In genomic region chr2:25291184-25292053, GRCm38 (mm10) we compare ENCODE assay signal across 9 mouse cellular contexts. TPM values are rescaled to one million over a fixed set of nuclear protein-coding genes. Genes with fewer than 3 reads are reported as not detected.
DNase-seq lines count a peak whose midpoint lies in the region; ATAC-seq and TF ChIP-seq lines count a peak whose summit lies in the region.
"Had no signal": no experiment of that assay in that cellular context is flagged by ENCODE, and none has a peak within 500 bp of the region (broad histone marks: within the 10 kb centered on the region; RNA-seq: fewer than 3 reads in every experiment).

No protein-coding gene starts in this region.

- H3K27ac ChIP-seq in hindbrain, embryonic 14.5 days, result no peak overlapping the region
- H3K27ac ChIP-seq in midbrain, embryonic 11.5 days (ENCODE audit: low read depth, low read length), result no peak overlapping the region
- H3K27ac ChIP-seq in thymus, adult 2 months (ENCODE audit: control insufficient read depth, insufficient read depth, low read length), result no peak overlapping the region

- peak overlapping the region; percentile 26 for H3K4me3 ChIP-seq in hindbrain, embryonic 14.5 days (replicated peaks; ENCODE audit: low read length)
- H3K4me3 ChIP-seq in midbrain, embryonic 11.5 days (ENCODE audit: low read depth, low read length), result peak overlapping the region; percentile 16; the same call in 1 of the 2 replicates
- H3K4me3 ChIP-seq in thymus, adult 2 months (ENCODE audit: control insufficient read depth, insufficient read depth, low read length), result no peak overlapping the region

- peaks cover 23% of the 10 kb centered on the region for H3K36me3 ChIP-seq in hindbrain, embryonic 14.5 days (replicated peaks; ENCODE audit: control insufficient read depth, insufficient read depth)
- H3K36me3 ChIP-seq in midbrain, embryonic 11.5 days (ENCODE audit: control insufficient read depth, insufficient read depth, low read length), result no peaks in the 10 kb centered on the region
- H3K36me3 ChIP-seq in thymus, adult 2 months (ENCODE audit: control insufficient read depth, insufficient read depth, low read length), result no peaks in the 10 kb centered on the region

- no peaks in the 10 kb centered on the region for H3K9me3 ChIP-seq in hindbrain, embryonic 14.5 days (ENCODE audit: control insufficient read depth, low read length)
- H3K9me3 ChIP-seq in midbrain, embryonic 11.5 days (ENCODE audit: control insufficient read depth, low read length), result no peaks in the 10 kb centered on the region

- peaks cover 70% of the 10 kb centered on the region for H3K27me3 ChIP-seq in hindbrain, embryonic 14.5 days (ENCODE audit: control insufficient read depth, insufficient read depth, low read length)
- peaks cover 56% of the 10 kb centered on the region for H3K27me3 ChIP-seq in midbrain, embryonic 11.5 days (ENCODE audit: control insufficient read depth, insufficient read depth, low read length)
- H3K27me3 ChIP-seq in thymus, adult 2 months (ENCODE audit: control insufficient read depth, insufficient read depth, low read length), result peaks cover 17% of the 10 kb centered on the region

- peaks cover 21% of the 10 kb centered on the region for H3K4me1 ChIP-seq in hindbrain, embryonic 14.5 days (replicated peaks; ENCODE audit: control insufficient read depth, insufficient read depth, low read length)
- H3K4me1 ChIP-seq in midbrain, embryonic 11.5 days (ENCODE audit: control insufficient read depth, insufficient read depth, low read length), result peaks cover 5% of the 10 kb centered on the region; the same call in 1 of the 2 replicates
- H3K4me1 ChIP-seq in thymus, adult 2 months (replicated peaks; ENCODE audit: control insufficient read depth, insufficient read depth, low read length), result no peaks in the 10 kb centered on the region

- WGBS in hindbrain, embryonic 14.5 days, result 7% methylated on average over 29 of the region's 32 CpGs
- 4% methylated on average over 31 of the region's 32 CpGs for WGBS in midbrain, embryonic 11.5 days
- 20% methylated on average over 32 of the region's 32 CpGs for WGBS in thymus, adult 2 months

- TF ChIP-seq POLR2A in thymus, adult 2 months (IDR thresholded peaks at IDR 0.05; ENCODE audit: control insufficient read depth, extremely low read depth, insufficient read depth, low read length, poor library complexity), result no peak

- peak overlapping the region; percentile 56 for H3K4me2 ChIP-seq in hindbrain, embryonic 14.5 days (replicated peaks)
- H3K4me2 ChIP-seq in midbrain, embryonic 11.5 days, result no peak overlapping the region

- H3K9ac ChIP-seq in hindbrain, embryonic 14.5 days, result peak overlapping the region; percentile 44; the same call in 1 of the 2 replicates
- no peak overlapping the region for H3K9ac ChIP-seq in midbrain, embryonic 11.5 days (ENCODE audit: low read length)

- no peak for ATAC-seq in cerebellum, adult (ENCODE audit: insufficient number of reproducible peaks, low FRiP score, low TSS enrichment)
- 0 out of 2 replicates have a peak, but pooled peaks have one; percentile 5 for ATAC-seq in hindbrain, embryonic 14.5 days (ENCODE audit: low FRiP score)
- no peak for ATAC-seq in midbrain, embryonic 11.5 days (ENCODE audit: low FRiP score)
- no peak for ATAC-seq in inflammation-experienced regulatory T-cells, adult 6 months
- ATAC-seq in frontal cortex, adult (ENCODE audit: low TSS enrichment), result no peak

- TF ChIP-seq CTCF in thymus, adult 2 months (IDR thresholded peaks at IDR 0.05; ENCODE audit: borderline replicate concordance, control insufficient read depth, extremely low read depth, insufficient read depth, low read length, poor library complexity), result no peak

- DNase-seq in cerebellum, adult 11 months, result peak; percentile 51
- peak; percentile 71 for DNase-seq in cerebellum, adult 9-11 months
- DNase-seq in hindbrain, embryonic 14.5 days (ENCODE audit: low spot score), result no peak
- peak; percentile 89 for DNase-seq in midbrain, embryonic 11.5 days (ENCODE audit: low spot score, missing footprints)
- no peak for DNase-seq in thymus, adult 2 months

RNA-seq across cellular contexts. Expression of gene Lrrc26, which starts 1.7 kb away (rescaled TPM):
- not detected in 2 replicates for polyA plus RNA-seq in hindbrain, embryonic 14.5 days (2014; fragmentation: Nextera tagmentation; extraction: Ambion mirVana)
- polyA plus RNA-seq in midbrain, embryonic 11.5 days (2014; fragmentation: Nextera tagmentation; extraction: Ambion mirVana), result not detected in 2 replicates
- polyA plus RNA-seq in inflammation-experienced regulatory T-cells, adult 6 months (2017; shearing (Covaris generic)), result not detected
- 1.0 and 1.6 TPM in 2 replicates for polyA plus RNA-seq in thymus, adult 2 months (2012; rRNA removed)

RNA-seq across cellular contexts. Expression of gene Tmem210, which starts 3.5 kb away (rescaled TPM):
- polyA plus RNA-seq in hindbrain, embryonic 14.5 days (2014; fragmentation: Nextera tagmentation; extraction: Ambion mirVana), result not detected in 2 replicates
- polyA plus RNA-seq in midbrain, embryonic 11.5 days (2014; fragmentation: Nextera tagmentation; extraction: Ambion mirVana), result not detected in 2 replicates
- not detected for polyA plus RNA-seq in inflammation-experienced regulatory T-cells, adult 6 months (2017; shearing (Covaris generic))
- polyA plus RNA-seq in thymus, adult 2 months (2012; rRNA removed), result 0.35 TPM in 1 of 2 replicates, not detected in the other
- polyA plus RNA-seq: liver, adult 2 months had no signal

RNA-seq across cellular contexts. Expression of gene Anapc2, which starts 19.1 kb away (rescaled TPM):
- 113 and 114 TPM in 2 replicates for polyA plus RNA-seq in hindbrain, embryonic 14.5 days (2014; fragmentation: Nextera tagmentation; extraction: Ambion mirVana)
- 105 and 117 TPM in 2 replicates for polyA plus RNA-seq in midbrain, embryonic 11.5 days (2014; fragmentation: Nextera tagmentation; extraction: Ambion mirVana)
- 10 to 100 TPM; 29.3 to 44.6 (median 39.2) TPM for polyA plus RNA-seq in inflammation-experienced regulatory T-cells, adult 6 months (2017; shearing (Covaris generic))
- 141 and 144 TPM in 2 replicates for polyA plus RNA-seq in thymus, adult 2 months (2012; rRNA removed)

RNA-seq across cellular contexts. Expression of gene Ssna1, which starts 19.2 kb away (rescaled TPM):
- 175 and 190 TPM in 2 replicates for polyA plus RNA-seq in hindbrain, embryonic 14.5 days (2014; fragmentation: Nextera tagmentation; extraction: Ambion mirVana)
- polyA plus RNA-seq in midbrain, embryonic 11.5 days (2014; fragmentation: Nextera tagmentation; extraction: Ambion mirVana), result 240 and 247 TPM in 2 replicates
- polyA plus RNA-seq in inflammation-experienced regulatory T-cells, adult 6 months (2017; shearing (Covaris generic)), result 100 to 1,000 TPM; 111 to 156 (median 121) TPM
- 164 and 182 TPM in 2 replicates for polyA plus RNA-seq in thymus, adult 2 months (2012; rRNA removed)

RNA-seq across cellular contexts. Expression of gene Grin1, which starts 27.6 kb away (rescaled TPM):
- 57.2 and 68.4 TPM in 2 replicates for polyA plus RNA-seq in hindbrain, embryonic 14.5 days (2014; fragmentation: Nextera tagmentation; extraction: Ambion mirVana)
- polyA plus RNA-seq in midbrain, embryonic 11.5 days (2014; fragmentation: Nextera tagmentation; extraction: Ambion mirVana), result 2.4 and 2.6 TPM in 2 replicates
- not detected for polyA plus RNA-seq in inflammation-experienced regulatory T-cells, adult 6 months (2017; shearing (Covaris generic))
- 0.50 TPM in 2 replicates for polyA plus RNA-seq in thymus, adult 2 months (2012; rRNA removed)
- polyA plus RNA-seq: liver, adult 2 months had no signal

Comparison
In these comparisons a context has a peak if more than half of its experiments do, and no peak if none do; other contexts are left out.
1. DNase-seq: peak in cerebellum, adult 11 months (single experiment), cerebellum, adult 9-11 months (single experiment) and midbrain, embryonic 11.5 days (single experiment); none in hindbrain, embryonic 14.5 days (single experiment) and thymus, adult 2 months (single experiment).